Mouse (Mus musculus) C2C12 (cell line): ENCODE results near the gene Tff2. TPM values are rescaled to one million over a fixed set of nuclear protein-coding genes. Genes with fewer than 3 reads are reported as not detected.

Source experiments
- H3K27me3 ChIP-seq: one replicate; pipeline ENCODE4 v1.6.1; 2011; ENCODE audit not compliant: control insufficient read depth, insufficient read depth, insufficient read length
- H3K36me3 ChIP-seq: one replicate; pipeline ENCODE4 v1.6.1; 2011; ENCODE audit not compliant: control insufficient read depth, insufficient read depth
- H3K4me3 ChIP-seq: one replicate; pipeline ENCODE4 v1.5.1; 2011; ENCODE audit warnings: mild to moderate bottlenecking, control low read depth; ENCODE audit not compliant: poor library complexity, insufficient read depth, severe bottlenecking
- H3K79me2 ChIP-seq: one replicate; pipeline ENCODE4 v1.6.1; 2011; ENCODE audit not compliant: control insufficient read depth, insufficient read depth
- H3K79me3 ChIP-seq: one replicate; pipeline ENCODE4 v1.6.1; 2011; ENCODE audit warnings: low read depth, control low read depth
- H3ac ChIP-seq: one replicate; pipeline ENCODE3; 2011; ENCODE audit warnings: low read depth; ENCODE audit not compliant: control insufficient read depth, insufficient read length
- CEBPB ChIP-seq: IDR thresholded peaks from one replicate; pipeline ENCODE4 v1.6.1; 2011; ENCODE audit warnings: low read depth, mild to moderate bottlenecking, control low read depth, moderate library complexity
- CTCF ChIP-seq: IDR thresholded peaks from one replicate; pipeline ENCODE4 v1.5.1; 2011; ENCODE audit not compliant: control insufficient read depth, insufficient read depth, insufficient read length
- FOSL1 ChIP-seq: IDR thresholded peaks from one replicate; pipeline ENCODE4 v1.8.0; 2011; ENCODE audit warnings: mild to moderate bottlenecking, low read length; ENCODE audit not compliant: poor library complexity, insufficient read depth, severe bottlenecking
- MAX ChIP-seq: IDR thresholded peaks from one replicate; pipeline ENCODE4 v1.6.1; 2011; ENCODE audit warnings: mild to moderate bottlenecking, control low read depth
- MYOD1 ChIP-seq: IDR thresholded peaks from one replicate; pipeline ENCODE4 v1.6.1; 2011; ENCODE audit warnings: low read depth; ENCODE audit not compliant: control insufficient read depth, insufficient read length
- MYOG ChIP-seq: IDR thresholded peaks from one replicate; pipeline ENCODE4 v1.6.1; 2011; ENCODE audit not compliant: control insufficient read depth, insufficient read length; ENCODE audit errors: extremely low read depth
- USF1 ChIP-seq: IDR thresholded peaks from one replicate; pipeline ENCODE4 v1.6.1; 2011; ENCODE audit warnings: low read depth, mild to moderate bottlenecking, control low read depth, moderate library complexity
- polyA plus RNA-seq: library from polyadenylated mRNA; unstranded; fragments of >200 nt; fragmentation: generic; extraction: Trizol; gene quantifications from one replicate; pipeline ENCODE4 v1.2.1, GENCODE M21; 2012; ENCODE audit warnings: missing spikeins

Gene Tff2
- polyA plus RNA-seq, 1 experiment: not detected

DNA sequence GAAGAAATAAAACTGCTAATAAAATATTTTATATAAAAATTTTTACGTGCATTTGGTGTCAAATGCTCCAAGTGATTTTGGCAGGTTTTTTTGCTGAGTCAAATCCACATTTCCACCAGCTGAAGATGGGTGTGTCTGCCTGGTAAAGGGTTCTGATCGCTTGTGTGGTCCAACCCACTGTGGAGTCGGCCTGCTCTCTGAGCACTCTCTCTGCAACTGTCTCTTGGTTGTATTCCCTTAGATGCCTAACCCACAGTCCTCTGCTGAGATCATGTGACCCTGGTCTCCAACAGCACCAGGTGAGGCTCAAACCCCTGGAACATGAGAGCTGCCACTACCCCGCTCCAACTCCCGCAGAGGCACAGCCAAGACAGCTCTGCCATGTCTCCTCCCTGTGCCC lies 26.1 kb downstream of the Tff2 start:
- TF ChIP-seq CTCF (no peak), MAX (no peak), FOSL1 (no peak), USF1 (no peak), MYOD1 (no peak), CEBPB (no peak), MYOG (no peak)
- Histone ChIP-seq H3K79me3 (no peaks in the 10 kb centered on the region), H3K79me2 (no peaks in the 10 kb centered on the region), H3ac (no peak overlapping the region), H3K36me3 (no peaks in the 10 kb centered on the region), H3K4me3 (no peak overlapping the region), H3K27me3 (peaks cover 3% of the 10 kb centered on the region)

- TF ChIP-seq CEBPB (no peak), MAX (no peak)
- H3K79me3 ChIP-seq: no peaks in the 10 kb centered on the region
- no peak overlapping the region for H3K4me3 ChIP-seq
- no peaks in the 10 kb centered on the region for H3K36me3 ChIP-seq
- H3ac ChIP-seq: no peak overlapping the region
- H3K79me2 ChIP-seq: no peaks in the 10 kb centered on the region
- H3K27me3 ChIP-seq: peaks cover 3% of the 10 kb centered on the region
Measured at GRCm38 (mm10) chr17:31116063-31116462, 28.0 kb downstream of the Tff2 start.

DNA sequence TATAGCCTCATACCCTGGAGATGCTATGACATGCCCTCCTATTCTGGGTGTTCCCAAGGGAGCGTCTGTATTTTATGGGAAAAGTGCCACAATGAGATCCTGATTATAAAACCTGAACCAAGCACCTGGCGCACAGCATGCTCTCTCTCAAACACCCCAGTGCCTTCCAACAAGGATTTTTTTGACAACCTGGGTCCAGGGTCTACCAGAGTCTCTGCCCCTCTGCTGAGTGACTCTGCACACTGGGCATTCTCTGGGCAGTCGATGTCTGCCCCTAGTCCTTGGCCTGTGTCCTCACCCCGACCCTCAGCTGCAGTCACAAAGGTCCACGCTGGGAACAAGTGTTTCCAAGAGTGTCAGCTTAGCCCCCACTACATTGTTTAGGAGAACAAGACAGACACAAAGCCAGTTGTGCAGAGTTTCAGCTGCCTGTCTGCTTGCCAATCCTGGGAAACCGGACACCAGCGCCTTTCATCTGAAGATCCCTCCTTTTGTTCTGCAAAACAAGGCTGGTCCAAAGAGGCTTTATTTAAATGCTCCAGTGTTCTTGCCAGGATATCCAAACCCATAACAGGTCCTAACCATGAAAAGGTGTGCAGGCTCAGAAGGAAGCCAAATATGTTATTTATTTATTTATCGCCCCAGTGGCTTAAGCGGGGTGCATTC lies 30.8 kb downstream of the Tff2 start:
- no peak for TF ChIP-seq MAX
- no peak for TF ChIP-seq CEBPB
- TF ChIP-seq CTCF: no peak
- no peak for TF ChIP-seq MYOG
- TF ChIP-seq MYOD1: no peak
- no peak for TF ChIP-seq FOSL1
- no peak for TF ChIP-seq USF1
- H3K79me2 ChIP-seq: no peaks in the 10 kb centered on the region
- no peaks in the 10 kb centered on the region for H3K79me3 ChIP-seq
- H3K27me3 ChIP-seq: peaks cover 3% of the 10 kb centered on the region
- no peaks in the 10 kb centered on the region for H3K36me3 ChIP-seq
- no peak overlapping the region for H3K4me3 ChIP-seq
- no peak overlapping the region for H3ac ChIP-seq

- Histone ChIP-seq H3K27me3 (no peaks in the 10 kb centered on the region), H3K4me3 (no peak overlapping the region), H3ac (no peak overlapping the region), H3K36me3 (no peaks in the 10 kb centered on the region), H3K79me2 (no peaks in the 10 kb centered on the region), H3K79me3 (no peaks in the 10 kb centered on the region)
- TF ChIP-seq CTCF: no peak
Measured at GRCm38 (mm10) chr17:31108388-31108787, 35.7 kb downstream of the Tff2 start.

DNA sequence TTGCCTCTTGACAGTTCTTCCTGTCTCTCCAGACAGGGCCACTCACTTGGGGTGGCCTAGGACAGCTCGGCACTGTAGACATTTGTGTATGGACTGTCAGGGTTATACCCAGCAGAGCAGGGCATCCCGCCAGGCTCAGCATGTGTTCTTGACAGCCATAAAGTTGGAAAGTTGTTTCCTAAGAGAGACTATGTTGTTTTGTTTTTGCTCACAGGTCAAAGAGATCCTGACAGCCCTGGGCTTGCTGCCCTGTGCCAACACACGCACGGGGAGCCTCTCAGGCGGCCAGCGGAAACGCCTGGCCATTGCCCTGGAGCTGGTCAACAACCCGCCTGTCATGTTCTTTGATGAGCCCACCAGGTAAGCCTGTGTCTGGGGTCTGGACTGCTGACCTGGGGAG lies 40.3 kb downstream of the Tff2 start:
- Histone ChIP-seq H3ac (no peak overlapping the region), H3K79me2 (no peaks in the 10 kb centered on the region), H3K79me3 (no peaks in the 10 kb centered on the region), H3K36me3 (no peaks in the 10 kb centered on the region), H3K4me3 (no peak overlapping the region), H3K27me3 (no peaks in the 10 kb centered on the region)
- no peak for TF ChIP-seq CTCF
- no peak for TF ChIP-seq MYOG
- no peak for TF ChIP-seq FOSL1
- TF ChIP-seq MYOD1: no peak
- no peak for TF ChIP-seq MAX
- no peak for TF ChIP-seq CEBPB
- no peak for TF ChIP-seq USF1

DNA sequence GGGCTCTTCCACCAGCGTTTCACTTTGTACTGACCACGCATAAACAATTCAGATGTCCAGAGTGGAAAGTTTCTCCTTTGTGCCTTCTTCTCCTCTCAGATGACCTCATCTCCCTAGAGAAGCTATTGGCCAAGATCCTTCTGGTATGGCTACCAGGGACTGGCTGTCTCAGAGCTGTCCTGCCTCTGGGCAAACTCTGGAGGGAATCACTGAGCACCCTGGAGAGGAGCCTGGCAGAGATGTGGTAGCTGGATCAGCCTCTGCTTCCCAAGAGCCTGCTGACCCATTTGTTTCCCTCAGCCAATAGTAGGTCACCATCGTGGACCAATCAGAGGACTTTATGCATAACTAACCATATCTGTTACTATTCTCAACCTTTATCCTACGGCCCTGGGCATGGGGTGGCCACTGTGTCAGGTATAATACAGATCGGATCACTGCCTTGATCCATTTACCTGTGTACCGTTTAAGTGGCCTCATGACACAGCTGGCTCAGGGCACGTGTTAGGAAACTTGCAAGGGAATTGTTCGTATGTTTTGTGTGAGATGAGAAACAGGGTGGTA lies 41.0 kb downstream of the Tff2 start:
- Histone ChIP-seq H3K79me3 (no peaks in the 10 kb centered on the region), H3ac (no peak overlapping the region), H3K27me3 (no peaks in the 10 kb centered on the region), H3K79me2 (no peaks in the 10 kb centered on the region), H3K4me3 (no peak overlapping the region), H3K36me3 (no peaks in the 10 kb centered on the region)
- no peak for TF ChIP-seq CEBPB
- TF ChIP-seq CTCF: no peak
- TF ChIP-seq MYOG: no peak
- TF ChIP-seq MYOD1: no peak
- no peak for TF ChIP-seq MAX
- no peak for TF ChIP-seq FOSL1
- no peak for TF ChIP-seq USF1
